Mouse (Mus musculus) spleen, adult 2 months (tissue): Measurements from ENCODE around the gene Vstm2l.

Experiments
- CTCF ChIP-seq: fragments of 200-500 bp; IDR thresholded peaks from 2 replicates; pipeline ENCODE4 v1.5.1; 2011; ENCODE audit warnings: mild to moderate bottlenecking, inconsistent platforms; ENCODE audit not compliant: insufficient read depth, insufficient read length, insufficient replicate concordance; ENCODE audit errors: extremely low read depth
- POLR2A ChIP-seq: fragments of 200-500 bp; IDR thresholded peaks from 2 replicates; pipeline ENCODE4 v1.6.1; 2011; ENCODE audit warnings: low read depth, low read length, inconsistent platforms

- TF ChIP-seq CTCF (no peak), POLR2A (no peak)
Observed at GRCm38 (mm10) chr2:157967856-157968255, 53.4 kb downstream of the Vstm2l start.
